Mouse (Mus musculus) stomach, embryonic 15.5 days (tissue): Measurements from ENCODE around the gene Syn3. TPM values are rescaled to one million over a fixed set of nuclear protein-coding genes. Genes with fewer than 3 reads are reported as not detected.

Experiments
- polyA plus RNA-seq: library from polyadenylated mRNA; unstranded; fragments of >200 nt; fragmentation: Nextera tagmentation; extraction: Ambion mirVana; gene quantifications from 2 replicates; pipeline ENCODE4 v1.2.1, GENCODE M21; 2015

Syn3 gene
- polyA plus RNA-seq, 1 experiment from 2014 or later = 3.5 TPM

Other genes starting within 250 kb of the Syn3 start
- 63.5 and 66.0 TPM in 2 replicates for gene Timp3, start 198.5 kb downstream of the Syn3 start, polyA plus RNA-seq
- 662 and 751 TPM in 2 replicates for gene Hsp90b1, start 206.6 kb upstream of the Syn3 start, polyA plus RNA-seq
- 1.6 and 1.7 TPM in 2 replicates for gene Ttc41, start 206.9 kb upstream of the Syn3 start, polyA plus RNA-seq